Mouse (Mus musculus) ES-Bruce4 (cell line): Measurements from ENCODE around the gene Dll4. TPM values are rescaled to one million over a fixed set of nuclear protein-coding genes. Genes with fewer than 3 reads are reported as not detected.
A peak's percentile ranks its signal among the peaks of the same experiment; 100 is the strongest.

ENCODE experiments used
- H3K27ac ChIP-seq: 2 replicates; pipeline ENCODE4 v1.5.1; 2012; ENCODE audit warnings: low read length, inconsistent platforms; ENCODE audit not compliant: insufficient read depth
- H3K27me3 ChIP-seq: 2 replicates; pipeline ENCODE4 v1.6.1; 2012; ENCODE audit warnings: mild to moderate bottlenecking, low read length, inconsistent platforms; ENCODE audit not compliant: control insufficient read depth, poor library complexity, insufficient read depth, severe bottlenecking
- H3K36me3 ChIP-seq: 2 replicates; pipeline ENCODE4 v1.6.1; 2012; ENCODE audit warnings: inconsistent platforms, mild to moderate bottlenecking, low read length, moderate library complexity; ENCODE audit not compliant: control insufficient read depth, poor library complexity, insufficient read depth, severe bottlenecking
- H3K4me1 ChIP-seq: one replicate; pipeline ENCODE4 v1.8.1; 2011; ENCODE audit warnings: low read length; ENCODE audit not compliant: control insufficient read depth, insufficient read depth
- H3K4me3 ChIP-seq: 2 replicates; pipeline ENCODE4 v1.5.1; 2011; ENCODE audit warnings: low read depth, mild to moderate bottlenecking, low read length
- H3K9ac ChIP-seq: 2 replicates; pipeline ENCODE4 v1.6.1; 2012; ENCODE audit warnings: low read depth, mild to moderate bottlenecking, inconsistent platforms; ENCODE audit not compliant: poor library complexity, severe bottlenecking
- H3K9me3 ChIP-seq: replicated peaks from 2 replicates; pipeline ENCODE4 v1.6.1; 2012; ENCODE audit warnings: mild to moderate bottlenecking, low read length, inconsistent platforms; ENCODE audit not compliant: control insufficient read depth, poor library complexity, insufficient read depth, severe bottlenecking
- CTCF ChIP-seq: IDR thresholded peaks from one replicate; pipeline ENCODE4 v1.8.1; 2011; ENCODE audit warnings: low read depth, low read length
- EP300 ChIP-seq: IDR thresholded peaks from 2 replicates; pipeline ENCODE4 v1.6.1; 2011; ENCODE audit warnings: low read depth, low read length; ENCODE audit not compliant: insufficient read depth
- POLR2A ChIP-seq: IDR thresholded peaks from one replicate; pipeline ENCODE4 v1.8.1; 2011; ENCODE audit warnings: low read length; ENCODE audit not compliant: insufficient read depth
- polyA plus RNA-seq: library from polyadenylated mRNA; stranded (reverse); fragments of >200 nt; gene quantifications from 2 replicates; pipeline ENCODE4 v1.2.4, GENCODE M21; 2011; ENCODE audit warnings: low read depth; ENCODE audit not compliant: missing spikeins, insufficient read depth, insufficient read length

Dll4 gene
- polyA plus RNA-seq, 1 experiment, result not detected

GRCm38 (mm10) chr2:119327102-119327480 is 1.5 kb downstream of the Dll4 start:
- Histone ChIP-seq H3K36me3 (no peaks in the 10 kb centered on the region), H3K9ac (no peak overlapping the region), H3K4me3 (peak overlapping the region; percentile 71), H3K27me3 (peaks cover 18% of the 10 kb centered on the region), H3K4me1 (peaks cover 1% of the 10 kb centered on the region), H3K27ac (no peak overlapping the region), H3K9me3 (no peaks in the 10 kb centered on the region)
- peak; percentile 55 for TF ChIP-seq CTCF
- no peak for TF ChIP-seq EP300

GRCm38 (mm10) chr2:119327942-119328526 is 2.5 kb downstream of the Dll4 start:
- H3K27ac ChIP-seq, result no peak overlapping the region
- TF ChIP-seq EP300 (no peak), POLR2A (no peak), CTCF (no peak)
- no peak overlapping the region for H3K9ac ChIP-seq
- no peaks in the 10 kb centered on the region for H3K9me3 ChIP-seq
- H3K4me3 ChIP-seq, result no peak overlapping the region
- H3K4me1 ChIP-seq, result peaks cover 1% of the 10 kb centered on the region
- H3K36me3 ChIP-seq, result no peaks in the 10 kb centered on the region
- peaks cover 18% of the 10 kb centered on the region for H3K27me3 ChIP-seq

GRCm38 (mm10) chr2:119328546-119328945 is 3.0 kb downstream of the Dll4 start:
- H3K4me3 ChIP-seq, result no peak overlapping the region
- H3K36me3 ChIP-seq, result no peaks in the 10 kb centered on the region
- H3K27ac ChIP-seq, result no peak overlapping the region
- TF ChIP-seq CTCF (no peak), EP300 (no peak), POLR2A (no peak)
- no peaks in the 10 kb centered on the region for H3K4me1 ChIP-seq
- peaks cover 16% of the 10 kb centered on the region for H3K27me3 ChIP-seq
- H3K9me3 ChIP-seq, result no peaks in the 10 kb centered on the region
- H3K9ac ChIP-seq, result no peak overlapping the region

- Histone ChIP-seq H3K36me3 (no peaks in the 10 kb centered on the region), H3K9me3 (no peaks in the 10 kb centered on the region), H3K27ac (no peak overlapping the region), H3K4me3 (no peak overlapping the region), H3K4me1 (no peaks in the 10 kb centered on the region), H3K9ac (no peak overlapping the region), H3K27me3 (peaks cover 12% of the 10 kb centered on the region)
- TF ChIP-seq POLR2A, result no peak
- no peak for TF ChIP-seq CTCF
- no peak for TF ChIP-seq EP300
Observed at GRCm38 (mm10) chr2:119329123-119329817, 3.7 kb downstream of the Dll4 start.

- Histone ChIP-seq H3K9me3 (no peaks in the 10 kb centered on the region), H3K9ac (no peak overlapping the region), H3K27me3 (peaks cover 10% of the 10 kb centered on the region), H3K4me3 (no peak overlapping the region), H3K4me1 (no peaks in the 10 kb centered on the region), H3K36me3 (no peaks in the 10 kb centered on the region), H3K27ac (no peak overlapping the region)
- TF ChIP-seq CTCF (no peak), EP300 (no peak), POLR2A (no peak)
Observed at GRCm38 (mm10) chr2:119330795-119331194, 5.2 kb downstream of the Dll4 start.

GRCm38 (mm10) chr2:119332177-119332661 is 6.6 kb downstream of the Dll4 start:
- TF ChIP-seq CTCF, result no peak
- TF ChIP-seq POLR2A, result no peak
- no peak for TF ChIP-seq EP300
- peak overlapping the region; percentile 37 for H3K4me3 ChIP-seq
- H3K27me3 ChIP-seq, result peaks cover 5% of the 10 kb centered on the region
- H3K9me3 ChIP-seq, result no peaks in the 10 kb centered on the region
- H3K9ac ChIP-seq, result no peak overlapping the region
- H3K4me1 ChIP-seq, result peaks cover under 1% of the 10 kb centered on the region
- H3K36me3 ChIP-seq, result no peaks in the 10 kb centered on the region
- H3K27ac ChIP-seq, result no peak overlapping the region
